Mouse (Mus musculus) kidney, adult 2 months (tissue): ENCODE results near the gene Lhb. TPM values are rescaled to one million over a fixed set of nuclear protein-coding genes. Genes with fewer than 3 reads are reported as not detected.
A peak's percentile ranks its signal among the peaks of the same experiment; 100 is the strongest.

ENCODE experiments used
- DNase-seq: peaks from one replicate; pipeline ENCODE4 v3.0.0; 2021
- H3K27ac ChIP-seq: fragments of 200-500 bp; 2 replicates; pipeline ENCODE4 v1.5.1; 2012; ENCODE audit warnings: low read depth, low read length, control low read depth, inconsistent platforms; ENCODE audit not compliant: insufficient read depth
- H3K27me3 ChIP-seq: fragments of 200-500 bp; replicated peaks from 2 replicates; pipeline ENCODE4 v1.6.1; 2012; ENCODE audit warnings: mild to moderate bottlenecking, moderate library complexity, low read length, inconsistent platforms; ENCODE audit not compliant: control insufficient read depth, insufficient read depth
- H3K36me3 ChIP-seq: fragments of 200-500 bp; 2 replicates; pipeline ENCODE4 v1.6.1; 2012; ENCODE audit warnings: mild to moderate bottlenecking, moderate library complexity, low read length, inconsistent platforms; ENCODE audit not compliant: control insufficient read depth, insufficient read depth
- H3K4me1 ChIP-seq: fragments of 200-500 bp; 2 replicates; pipeline ENCODE4 v1.6.1; 2011; ENCODE audit warnings: low read length; ENCODE audit not compliant: control insufficient read depth, insufficient read depth
- H3K4me3 ChIP-seq: fragments of 200-500 bp; 2 replicates; pipeline ENCODE4 v1.5.1; 2011; ENCODE audit warnings: mild to moderate bottlenecking, low read depth, low read length, control low read depth; ENCODE audit not compliant: insufficient read depth
- CTCF ChIP-seq: fragments of 200-500 bp; conservative IDR thresholded peaks from 2 replicates; pipeline ENCODE4 v1.5.1; 2011; ENCODE audit warnings: low read depth, mild to moderate bottlenecking, control low read depth, low read length, moderate library complexity, mixed read lengths; ENCODE audit not compliant: insufficient read depth, insufficient read length
- POLR2A ChIP-seq: fragments of 200-500 bp; IDR thresholded peaks from one replicate; pipeline ENCODE4 v1.6.1; 2011; ENCODE audit warnings: low read depth, low read length, control low read depth
- WGBS: fragments of 180-500 bp; shearing (Covaris S2); methylation state at CpG from one replicate; pipeline ENCODE4 v1.1.7; 2018; 5-methylcytosine and 5-hydroxymethylcytosine counted together
- polyA plus RNA-seq: library from polyadenylated mRNA; depleted of rRNA; stranded (reverse); fragments of >200 nt; gene quantifications from 2 replicates; pipeline ENCODE4 v1.2.3, GENCODE M21; 2012

Gene Lhb
- polyA plus RNA-seq, 1 experiment: not detected

GRCm38 (mm10) chr7:45434203-45435015 lies 13.8 kb downstream of the Lhb start, which contains the start of gene Gys1:
Gys1 (plus strand) TSS chr7:45434844.
- Histone ChIP-seq H3K27ac (peak within 1 kb of the TSS; percentile 85), H3K4me3 (peak within 1 kb of the TSS; percentile 87), H3K36me3 (no peaks in the 10 kb centered on the region), H3K27me3 (no peaks in the 10 kb centered on the region), H3K4me1 (peaks cover 12% of the 10 kb centered on the region)
- TF ChIP-seq CTCF: peak; percentile 81
- peak; percentile 46 for TF ChIP-seq POLR2A
- DNase-seq: peak; percentile 100
- under 1% methylated on average over 45 of the region's 45 CpGs for WGBS

GRCm38 (mm10) chr7:45435038-45435437 lies 14.4 kb downstream of the Lhb start:
- Histone ChIP-seq H3K4me3 (peak overlapping the region; percentile 87), H3K27me3 (no peaks in the 10 kb centered on the region), H3K4me1 (peaks cover 12% of the 10 kb centered on the region), H3K27ac (peak overlapping the region; percentile 85), H3K36me3 (no peaks in the 10 kb centered on the region)
- WGBS: under 1% methylated on average over 16 of the region's 16 CpGs
- no peak for DNase-seq
- TF ChIP-seq POLR2A (no peak), CTCF (no peak)

- DNase-seq: no peak
- WGBS: 82% methylated on average over 5 of the region's 5 CpGs
- Histone ChIP-seq H3K27ac (no peak overlapping the region), H3K27me3 (no peaks in the 10 kb centered on the region), H3K36me3 (no peaks in the 10 kb centered on the region), H3K4me3 (no peak overlapping the region), H3K4me1 (peaks cover 12% of the 10 kb centered on the region)
- TF ChIP-seq CTCF: no peak
- TF ChIP-seq POLR2A: no peak
Observed at GRCm38 (mm10) chr7:45436444-45436843, 15.8 kb downstream of the Lhb start.

GRCm38 (mm10) chr7:45437046-45437445 lies 16.4 kb downstream of the Lhb start:
- Histone ChIP-seq H3K27me3 (no peaks in the 10 kb centered on the region), H3K27ac (no peak overlapping the region), H3K36me3 (no peaks in the 10 kb centered on the region), H3K4me1 (peaks cover 12% of the 10 kb centered on the region), H3K4me3 (no peak overlapping the region)
- WGBS: 69% methylated on average over 6 of the region's 6 CpGs
- no peak for DNase-seq
- TF ChIP-seq CTCF (no peak), POLR2A (no peak)

GRCm38 (mm10) chr7:45437521-45438276 lies 17.1 kb downstream of the Lhb start, which contains the start of gene Ruvbl2:
Ruvbl2 (minus strand) TSS chr7:45438096.
- Histone ChIP-seq H3K27me3 (no peaks in the 10 kb centered on the region), H3K4me1 (peaks cover 12% of the 10 kb centered on the region), H3K4me3 (no peak within 1 kb of the TSS), H3K27ac (peak within 1 kb of the TSS; percentile 5; the same call in 1 of the 2 replicates), H3K36me3 (no peaks in the 10 kb centered on the region)
- peak; percentile 33; the same call in 1 of the 2 replicates for TF ChIP-seq CTCF
- no peak for TF ChIP-seq POLR2A
- DNase-seq: peak; percentile 50
- WGBS: 34% methylated on average over 19 of the region's 19 CpGs

GRCm38 (mm10) chr7:45443526-45444420 lies 23.2 kb downstream of the Lhb start:
- WGBS: 88% methylated on average over 22 of the region's 22 CpGs
- H3K27ac ChIP-seq: no peak overlapping the region
- no peaks in the 10 kb centered on the region for H3K27me3 ChIP-seq
- TF ChIP-seq POLR2A: no peak
- TF ChIP-seq CTCF: no peak
- no peaks in the 10 kb centered on the region for H3K4me1 ChIP-seq
- no peak overlapping the region for H3K4me3 ChIP-seq
- no peaks in the 10 kb centered on the region for H3K36me3 ChIP-seq
- DNase-seq: no peak
